Mouse (Mus musculus): ENCODE measurements at regions not wholly inside any gene's neighbourhood (a gene's known extent, or its start where the extent isn't known, plus 50 kb on each side); places are given as distances from the start of the nearest gene placed in this dataset.
A peak's percentile ranks its signal among the peaks of the same experiment; 100 is the strongest.

DNA sequence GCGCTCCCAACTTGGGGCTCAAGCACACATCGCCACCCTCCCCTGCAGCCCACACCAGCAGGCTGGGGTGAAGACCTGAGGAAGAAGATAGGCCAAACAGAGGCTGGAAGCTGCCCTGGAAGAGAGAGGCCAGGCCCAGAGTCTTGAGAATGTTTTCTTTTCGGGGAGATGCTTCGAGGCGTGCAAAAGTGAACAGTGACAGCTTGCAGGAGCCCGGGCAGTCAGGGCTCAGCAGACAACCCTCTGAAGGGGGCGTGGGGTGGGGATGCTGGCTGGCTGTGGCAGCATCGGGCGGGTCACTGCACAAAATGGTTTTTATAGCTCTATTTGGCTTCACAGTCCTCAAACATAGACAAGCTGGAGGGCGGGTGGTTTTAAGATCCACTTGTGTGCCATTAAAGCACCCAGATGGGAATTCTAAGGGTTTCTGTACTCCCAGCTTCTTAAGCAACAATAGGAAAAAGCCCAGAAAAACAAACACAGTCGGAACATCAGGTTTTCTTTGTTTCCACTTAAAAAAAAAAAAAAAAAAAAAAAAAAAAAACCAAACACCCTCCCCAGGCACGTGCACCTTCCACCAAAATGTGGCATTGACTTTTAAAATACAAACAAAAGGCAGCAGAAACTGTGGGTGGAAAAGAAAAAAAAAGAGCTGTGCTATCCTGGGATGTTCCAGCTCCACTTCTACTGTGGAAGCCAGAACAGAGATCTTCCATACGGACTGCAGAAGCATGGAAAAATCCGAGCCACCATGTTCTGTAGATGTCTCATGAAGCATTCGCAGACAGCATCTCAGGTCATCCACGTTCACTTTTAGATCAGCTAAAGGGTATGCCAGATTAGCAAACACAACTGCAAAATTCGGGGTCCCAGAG lies 123.5 kb downstream of the Ly86 start:
- no peak for TF ChIP-seq POLR2A (IDR thresholded peaks at IDR 0.05; ENCODE audit: borderline replicate concordance, insufficient read depth, low read length)
- no peak for TF ChIP-seq CTCF (IDR thresholded peaks at IDR 0.05; ENCODE audit: borderline replicate concordance, insufficient read depth, low read depth, low read length)
- 42% methylated on average over 17 of the region's 17 CpGs for WGBS
- no peaks in the 10 kb centered on the region for H3K27me3 ChIP-seq (ENCODE audit: control insufficient read depth, insufficient read depth, low read length)
- no peak for DNase-seq
- no peak overlapping the region for H3K27ac ChIP-seq (ENCODE audit: insufficient read depth, low read length)
- H3K4me3 ChIP-seq (replicated peaks; ENCODE audit: insufficient read depth, low read depth, low read length): peak overlapping the region; percentile 9
- H3K4me1 ChIP-seq (ENCODE audit: control insufficient read depth, insufficient read depth, low read length): no peaks in the 10 kb centered on the region; the same call in none of the 2 replicates

DNA sequence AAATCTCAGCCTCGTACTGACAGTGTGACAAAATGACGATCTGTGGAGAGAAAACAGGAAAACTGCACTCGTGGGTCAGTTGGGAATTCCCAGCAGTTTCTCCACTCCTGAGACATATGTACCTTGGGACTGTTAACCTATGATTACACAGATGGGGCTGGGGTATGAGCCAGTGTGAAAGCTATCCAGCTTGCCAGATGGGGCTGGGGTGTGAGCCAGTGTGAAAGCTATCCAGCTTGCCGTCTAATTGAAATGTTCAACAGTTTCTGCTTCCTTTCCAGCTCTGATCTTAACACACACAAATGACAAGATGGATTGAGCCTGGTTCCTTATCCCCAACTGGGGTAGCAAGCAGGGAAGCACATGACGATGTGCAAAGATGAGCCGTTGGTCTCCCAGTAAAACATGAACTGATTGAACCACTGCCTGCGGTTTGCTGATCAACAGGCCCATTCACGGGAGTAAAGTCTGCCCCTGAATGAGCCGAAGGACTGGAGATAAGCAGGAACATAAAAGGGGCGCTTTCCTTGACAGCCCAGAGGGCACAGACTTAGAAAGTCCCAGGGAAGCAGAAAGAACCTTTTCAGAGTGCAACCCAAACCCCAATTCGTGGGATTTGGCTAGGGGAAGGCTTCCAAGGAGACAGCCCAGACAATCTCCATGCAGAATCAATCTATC lies 125.4 kb downstream of the Ly86 start:
- no peak overlapping the region for H3K4me3 ChIP-seq (replicated peaks; ENCODE audit: insufficient read depth, low read depth, low read length)
- H3K4me1 ChIP-seq (ENCODE audit: control insufficient read depth, insufficient read depth, low read length): no peaks in the 10 kb centered on the region; the same call in none of the 2 replicates
- TF ChIP-seq POLR2A (IDR thresholded peaks at IDR 0.05; ENCODE audit: borderline replicate concordance, insufficient read depth, low read length) (no peak), CTCF (IDR thresholded peaks at IDR 0.05; ENCODE audit: borderline replicate concordance, insufficient read depth, low read depth, low read length) (no peak)
- H3K27me3 ChIP-seq (ENCODE audit: control insufficient read depth, insufficient read depth, low read length): no peaks in the 10 kb centered on the region
- no peak for DNase-seq
- H3K27ac ChIP-seq (ENCODE audit: insufficient read depth, low read length): no peak overlapping the region
- WGBS: 32% methylated on average over 11 of the region's 11 CpGs

GRCm38 (mm10) chr13:37473359-37473758 lies 128.4 kb downstream of the Ly86 start:
- Histone ChIP-seq H3K27ac (ENCODE audit: insufficient read depth, low read length) (no peak overlapping the region), H3K4me3 (replicated peaks; ENCODE audit: insufficient read depth, low read depth, low read length) (no peak overlapping the region), H3K27me3 (ENCODE audit: control insufficient read depth, insufficient read depth, low read length) (no peaks in the 10 kb centered on the region), H3K4me1 (ENCODE audit: control insufficient read depth, insufficient read depth, low read length) (no peaks in the 10 kb centered on the region; the same call in 1 of the 2 replicates)
- TF ChIP-seq POLR2A (IDR thresholded peaks at IDR 0.05; ENCODE audit: borderline replicate concordance, insufficient read depth, low read length): no peak
- no peak for TF ChIP-seq CTCF (IDR thresholded peaks at IDR 0.05; ENCODE audit: borderline replicate concordance, insufficient read depth, low read depth, low read length)
- no peak for DNase-seq
- 78% methylated on average over 1 of the region's 1 CpGs for WGBS

- Histone ChIP-seq H3K27me3 (ENCODE audit: control insufficient read depth, insufficient read depth, low read length) (no peaks in the 10 kb centered on the region), H3K4me3 (replicated peaks; ENCODE audit: insufficient read depth, low read depth, low read length) (no peak overlapping the region), H3K27ac (ENCODE audit: insufficient read depth, low read length) (no peak overlapping the region), H3K4me1 (ENCODE audit: control insufficient read depth, insufficient read depth, low read length) (no peaks in the 10 kb centered on the region; the same call in 1 of the 2 replicates)
- 87% methylated on average over 3 of the region's 3 CpGs for WGBS
- no peak for TF ChIP-seq CTCF (IDR thresholded peaks at IDR 0.05; ENCODE audit: borderline replicate concordance, insufficient read depth, low read depth, low read length)
- DNase-seq: no peak
Observed at GRCm38 (mm10) chr13:37475804-37476203, 130.8 kb downstream of the Ly86 start.

DNA sequence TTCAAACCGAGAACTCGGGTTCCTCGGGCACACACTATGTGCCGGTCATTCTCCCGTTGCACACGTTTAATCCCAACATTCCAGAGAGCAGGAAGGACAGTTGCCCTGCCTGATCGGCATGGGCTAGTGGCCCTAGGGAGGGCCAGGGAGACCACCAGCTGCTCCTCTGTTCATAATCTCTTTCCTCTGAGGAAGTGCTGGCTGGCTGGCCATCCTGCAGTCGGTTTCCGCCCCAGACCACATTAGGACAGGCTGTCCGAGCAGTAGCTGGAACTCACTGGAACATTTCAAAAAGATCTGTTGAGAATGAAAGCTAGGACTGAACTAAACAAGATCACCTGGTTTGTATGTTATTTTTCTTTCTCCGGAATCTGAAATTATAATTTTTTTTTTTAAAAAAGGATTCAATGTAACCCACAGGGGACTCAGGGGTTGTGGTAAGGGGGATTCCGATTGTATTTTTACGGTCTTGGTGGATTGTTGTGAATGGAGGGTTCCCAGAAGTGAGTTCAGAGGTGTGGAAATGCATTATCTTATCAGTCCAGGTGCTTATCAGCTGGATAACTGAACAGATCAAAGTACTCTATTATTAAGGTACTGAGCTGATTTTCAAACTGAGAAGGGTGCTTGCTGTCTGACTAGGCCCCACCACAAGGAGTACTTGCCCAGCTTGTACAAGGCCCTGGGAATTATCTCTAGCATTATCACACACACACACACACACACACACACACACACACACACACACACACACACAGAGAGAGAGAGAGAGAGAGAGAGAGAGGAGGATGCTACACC lies 131.4 kb downstream of the Ly86 start:
- Histone ChIP-seq H3K27ac (ENCODE audit: insufficient read depth, low read length) (no peak overlapping the region), H3K4me3 (replicated peaks; ENCODE audit: insufficient read depth, low read depth, low read length) (no peak overlapping the region), H3K4me1 (ENCODE audit: control insufficient read depth, insufficient read depth, low read length) (no peaks in the 10 kb centered on the region; the same call in 1 of the 2 replicates), H3K27me3 (ENCODE audit: control insufficient read depth, insufficient read depth, low read length) (no peaks in the 10 kb centered on the region)
- 68% methylated on average over 13 of the region's 13 CpGs for WGBS
- no peak for DNase-seq
- TF ChIP-seq CTCF (IDR thresholded peaks at IDR 0.05; ENCODE audit: borderline replicate concordance, insufficient read depth, low read depth, low read length): no peak
- TF ChIP-seq POLR2A (IDR thresholded peaks at IDR 0.05; ENCODE audit: borderline replicate concordance, insufficient read depth, low read length): no peak

- H3K4me3 ChIP-seq (replicated peaks; ENCODE audit: insufficient read depth, low read depth, low read length): no peak overlapping the region
- H3K27me3 ChIP-seq (ENCODE audit: control insufficient read depth, insufficient read depth, low read length): no peaks in the 10 kb centered on the region
- TF ChIP-seq POLR2A (IDR thresholded peaks at IDR 0.05; ENCODE audit: borderline replicate concordance, insufficient read depth, low read length): no peak
- no peak for TF ChIP-seq CTCF (IDR thresholded peaks at IDR 0.05; ENCODE audit: borderline replicate concordance, insufficient read depth, low read depth, low read length)
- H3K4me1 ChIP-seq (ENCODE audit: control insufficient read depth, insufficient read depth, low read length): no peaks in the 10 kb centered on the region; the same call in 1 of the 2 replicates
- no peak overlapping the region for H3K27ac ChIP-seq (ENCODE audit: insufficient read depth, low read length)
- no peak for DNase-seq
- WGBS: 48% methylated on average over 6 of the region's 6 CpGs
Observed at GRCm38 (mm10) chr13:37477342-37477741, 132.3 kb downstream of the Ly86 start.

DNA sequence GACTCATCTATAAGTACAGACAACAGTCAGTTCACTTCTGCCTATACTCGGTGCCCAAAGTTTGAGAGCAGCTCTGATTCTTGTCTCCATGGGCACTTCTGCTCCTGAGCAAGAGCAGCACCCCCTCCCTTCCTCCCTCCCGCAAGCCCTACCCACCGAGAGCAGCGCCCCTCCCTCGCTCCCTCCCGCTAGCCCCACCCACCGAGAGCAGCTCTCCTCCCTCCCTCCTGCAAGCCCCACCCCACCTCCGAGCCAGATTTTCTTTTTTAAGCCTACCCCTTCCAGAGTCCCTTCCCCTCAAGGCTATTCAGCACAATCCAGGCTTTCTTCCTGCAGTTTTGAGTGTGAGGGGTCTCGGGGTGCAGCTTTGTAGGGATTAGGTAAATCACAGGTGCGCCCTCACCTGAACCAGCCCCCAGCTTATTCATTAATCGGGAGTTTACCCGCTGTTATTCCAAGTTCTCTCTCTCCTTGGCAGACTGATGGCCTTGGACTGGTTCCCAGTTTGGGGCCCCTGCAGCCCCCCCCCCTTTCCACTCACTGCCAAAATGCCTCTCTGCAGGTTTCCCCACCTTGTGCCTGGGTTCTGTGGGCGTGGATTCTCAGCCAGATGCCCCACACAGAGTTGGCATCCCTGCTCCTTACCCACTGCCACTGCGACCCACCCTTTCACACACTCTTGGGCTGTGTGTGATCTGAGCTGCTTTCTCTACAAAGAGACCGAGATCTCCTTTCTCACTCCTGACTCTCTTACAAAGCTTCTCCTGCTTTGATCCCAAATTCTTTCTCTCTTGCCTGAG lies 132.9 kb downstream of the Ly86 start:
- H3K27ac ChIP-seq (ENCODE audit: insufficient read depth, low read length): no peak overlapping the region
- H3K4me3 ChIP-seq (replicated peaks; ENCODE audit: insufficient read depth, low read depth, low read length): peak overlapping the region; percentile 27

More for the DNA sequence above, 132.9 kb downstream of the Ly86 start:
- H3K27me3 ChIP-seq (ENCODE audit: control insufficient read depth, insufficient read depth, low read length): no peaks in the 10 kb centered on the region
- 3% methylated on average over 15 of the region's 15 CpGs for WGBS
- H3K4me1 ChIP-seq (ENCODE audit: control insufficient read depth, insufficient read depth, low read length): no peaks in the 10 kb centered on the region; the same call in 1 of the 2 replicates
- no peak for TF ChIP-seq POLR2A (IDR thresholded peaks at IDR 0.05; ENCODE audit: borderline replicate concordance, insufficient read depth, low read length)
- no peak for TF ChIP-seq CTCF (IDR thresholded peaks at IDR 0.05; ENCODE audit: borderline replicate concordance, insufficient read depth, low read depth, low read length)
- no peak for DNase-seq

Measured in cerebellum, adult 2 months (tissue).